Mouse (Mus musculus): ENCODE results near the gene Tmx2. TPM values are rescaled to one million over a fixed set of nuclear protein-coding genes. Genes with fewer than 3 reads are reported as not detected.
A peak's percentile ranks its signal among the peaks of the same experiment; 100 is the strongest.

Gene Tmx2
- polyA plus RNA-seq, 1 experiment from 2014 or later = 244 TPM

GRCm38 (mm10) chr2:84715562-84716361, 36.8 kb upstream of the Tmx2 start:
- ChIA-PET POLR2A (interaction anchor here (0.5 to 1.6 kb wide), 2 partner anchors 11 to 38 kb away, joined by 3 to 4 read pairs; no protein-coding TSS in a partner anchor), CTCF (interaction anchor here (0.9 kb wide), 1 partner anchor 43 kb away, joined by 4 read pairs; no protein-coding TSS in a partner anchor)
- peak; percentile 98 for ATAC-seq
- in situ Hi-C loops (cut with MboI; ENCODE audit: low pct_unique_long_range_greater_than_20kb) = no loop called here
- no peak for DNase-seq (ENCODE audit: low read depth, low spot score)
- no peaks in the 10 kb centered on the region for H3K27me3 ChIP-seq
- TF ChIP-seq CTCF (IDR thresholded peaks at IDR 0.05) = no peak

- TF ChIP-seq CTCF (IDR thresholded peaks at IDR 0.05) = no peak
- no peaks in the 10 kb centered on the region for H3K27me3 ChIP-seq
- CTCF ChIA-PET = no interaction called here
- in situ Hi-C loops (cut with MboI; ENCODE audit: low pct_unique_long_range_greater_than_20kb) = no loop called here
- POLR2A ChIA-PET = interaction anchor here (1.6 kb wide), 1 partner anchor 11 kb away, joined by 5 read pairs; no protein-coding TSS in a partner anchor
- ATAC-seq (peak; percentile 82), DNase-seq (ENCODE audit: low read depth, low spot score) (peak; percentile 95)
These were observed 36.0 kb upstream of the Tmx2 start, which contains the start of gene Zdhhc5 for GRCm38 (mm10) chr2:84714811-84715561. Gene Zdhhc5, minus strand, starts transcription at chr2:84715180.

- POLR2A ChIA-PET = interaction anchor here (1.6 kb wide), 1 partner anchor 10 kb away, joined by 5 read pairs; no protein-coding TSS in a partner anchor
- no peak for ATAC-seq
- no peaks in the 10 kb centered on the region for H3K27me3 ChIP-seq
- no peak for TF ChIP-seq CTCF (IDR thresholded peaks at IDR 0.05)
- CTCF ChIA-PET = interaction anchor here (0.8 kb wide), 1 partner anchor 19 kb away, joined by 3 read pairs; no protein-coding TSS in a partner anchor
- no peak for DNase-seq (ENCODE audit: low read depth, low spot score)
- in situ Hi-C loops (cut with MboI; ENCODE audit: low pct_unique_long_range_greater_than_20kb) = no loop called here
These were observed 35.5 kb upstream of the Tmx2 start for GRCm38 (mm10) chr2:84714422-84714810.

- DNase-seq (ENCODE audit: low read depth, low spot score) (no peak), ATAC-seq (no peak)
- ChIA-PET CTCF (interaction anchor here (1.4 kb wide), 1 partner anchor 11 kb away, joined by 4 read pairs; no protein-coding TSS in a partner anchor), POLR2A (interaction anchor here (0.7 kb wide), 3 partner anchors 79 to 99 kb away, joined by 4 to 8 read pairs (median 4); no protein-coding TSS in a partner anchor)
- H3K27me3 ChIP-seq = no peaks in the 10 kb centered on the region
- in situ Hi-C loops (cut with MboI; ENCODE audit: low pct_unique_long_range_greater_than_20kb) = no loop called here
- TF ChIP-seq CTCF (IDR thresholded peaks at IDR 0.05) = no peak
These were observed 33.0 kb upstream of the Tmx2 start for GRCm38 (mm10) chr2:84711898-84712297.

GRCm38 (mm10) chr2:84707523-84707922, 28.6 kb upstream of the Tmx2 start:
- no peak for TF ChIP-seq CTCF (IDR thresholded peaks at IDR 0.05)
- DNase-seq (ENCODE audit: low read depth, low spot score) = no peak
- ATAC-seq = no peak
- POLR2A ChIA-PET = no interaction called here
- no peaks in the 10 kb centered on the region for H3K27me3 ChIP-seq
- CTCF ChIA-PET = interaction anchor here (2.3 kb wide), 1 partner anchor 11 kb away, joined by 10 read pairs; no protein-coding TSS in a partner anchor
- in situ Hi-C loops (cut with MboI; ENCODE audit: low pct_unique_long_range_greater_than_20kb) = no loop called here

GRCm38 (mm10) chr2:84705295-84705694, 26.4 kb upstream of the Tmx2 start:
- no peaks in the 10 kb centered on the region for H3K27me3 ChIP-seq
- no peak for DNase-seq (ENCODE audit: low read depth, low spot score)
- CTCF ChIA-PET = interaction anchor here (2.3 kb wide), 1 partner anchor 10 kb away, joined by 7 read pairs; no protein-coding TSS in a partner anchor
- ATAC-seq = no peak
- POLR2A ChIA-PET = interaction anchor here (1.2 to 1.7 kb wide), 2 partner anchors 9 to 10 kb away, joined by 4 to 5 read pairs; no protein-coding TSS in a partner anchor
- in situ Hi-C loops (cut with MboI; ENCODE audit: low pct_unique_long_range_greater_than_20kb) = no loop called here
- TF ChIP-seq CTCF (IDR thresholded peaks at IDR 0.05) = no peak

- peak; percentile 78 for ATAC-seq
- ChIA-PET POLR2A (interaction anchor here (0.6 to 1.7 kb wide), 2 partner anchors 10 to 94 kb away, joined by 3 to 5 read pairs; partner anchors contain the start of gene Ube2l6), CTCF (interaction anchor here (2.3 kb wide), 1 partner anchor 9 kb away, joined by 7 read pairs; no protein-coding TSS in a partner anchor)
- in situ Hi-C loops (cut with MboI; ENCODE audit: low pct_unique_long_range_greater_than_20kb) = no loop called here
- DNase-seq (ENCODE audit: low read depth, low spot score) = no peak
- no peak for TF ChIP-seq CTCF (IDR thresholded peaks at IDR 0.05)
- no peaks in the 10 kb centered on the region for H3K27me3 ChIP-seq
These were observed 25.4 kb upstream of the Tmx2 start for GRCm38 (mm10) chr2:84704329-84704728.

- DNase-seq (ENCODE audit: low read depth, low spot score) (no peak), ATAC-seq (no peak)
- H3K27me3 ChIP-seq = no peaks in the 10 kb centered on the region
- TF ChIP-seq CTCF (IDR thresholded peaks at IDR 0.05) = no peak
- ChIA-PET CTCF (interaction anchor here (2.3 kb wide), 1 partner anchor 8 kb away, joined by 7 read pairs; no protein-coding TSS in a partner anchor), POLR2A (interaction anchor here (1.7 kb wide), 1 partner anchor 11 kb away, joined by 5 read pairs; no protein-coding TSS in a partner anchor)
- in situ Hi-C loops (cut with MboI; ENCODE audit: low pct_unique_long_range_greater_than_20kb) = no loop called here
These were observed 24.6 kb upstream of the Tmx2 start for GRCm38 (mm10) chr2:84703497-84703896.

- no peak for DNase-seq (ENCODE audit: low read depth, low spot score)
- ChIA-PET POLR2A (interaction anchor here (1.0 kb wide), 1 partner anchor 10 kb away, joined by 4 read pairs; no protein-coding TSS in a partner anchor), CTCF (interaction anchor here (0.8 to 2.0 kb wide), 7 partner anchors 9 to 64 kb away, joined by 3 to 10 read pairs (median 4); no protein-coding TSS in a partner anchor)
- no peak for TF ChIP-seq CTCF (IDR thresholded peaks at IDR 0.05)
- ATAC-seq = peak; percentile 62
- in situ Hi-C loops (cut with MboI; ENCODE audit: low pct_unique_long_range_greater_than_20kb) = no loop called here
- no peaks in the 10 kb centered on the region for H3K27me3 ChIP-seq
These were observed 16.2 kb upstream of the Tmx2 start for GRCm38 (mm10) chr2:84695007-84695695.
